Mouse (Mus musculus): ENCODE measurements at regions not wholly inside any gene's neighbourhood (a gene's known extent, or its start where the extent isn't known, plus 50 kb on each side); places are given as distances from the start of the nearest gene placed in this dataset.
A peak's percentile ranks its signal among the peaks of the same experiment; 100 is the strongest.
"Not testable (repeated sequence)": the region's sequence is repeated elsewhere in the genome, so short reads cannot be mapped to it uniquely, and the experiment has no call there.

DNA sequence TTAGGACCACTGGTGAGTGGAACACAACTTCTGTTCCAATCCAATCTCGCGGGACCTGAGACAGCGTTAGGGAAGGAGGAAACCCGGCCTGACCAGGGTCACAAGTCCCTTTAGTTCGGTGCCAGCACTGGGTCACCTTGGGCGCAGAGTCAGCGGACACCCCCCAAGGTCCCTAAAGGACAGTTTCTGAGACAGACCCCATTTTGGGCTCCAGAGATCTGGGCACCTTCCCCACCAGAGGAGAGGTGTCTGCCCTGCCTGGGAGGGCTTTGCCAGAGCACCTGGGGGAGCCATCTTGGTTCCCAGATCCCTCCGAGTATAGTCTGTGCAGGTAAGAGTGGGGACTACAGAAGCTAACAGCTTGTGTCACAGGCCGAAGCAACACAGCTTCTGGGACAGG lies 270.5 kb upstream of the Impg1 start:
- not testable (repeated sequence) for H3K36me3 ChIP-seq (ENCODE audit: control insufficient read depth, insufficient read depth, low read length); H3K27me3 ChIP-seq (replicated peaks; ENCODE audit: control insufficient read depth, insufficient read depth, low read length); H3K9ac ChIP-seq (ENCODE audit: low read length); H3K9me3 ChIP-seq (ENCODE audit: control insufficient read depth, low read length); H3K27ac ChIP-seq (ENCODE audit: low read depth); H3K4me2 ChIP-seq (ENCODE audit: low read length); H3K4me3 ChIP-seq (ENCODE audit: low read depth, low read length); DNase-seq (ENCODE audit: low spot score); ATAC-seq (replicated peaks; ENCODE audit: low FRiP score, low TSS enrichment, low read depth); H3K4me1 ChIP-seq (replicated peaks; ENCODE audit: control insufficient read depth, insufficient read depth, low read length)
- WGBS = 92% methylated on average over 9 of the region's 9 CpGs

- DNase-seq (ENCODE audit: low spot score) = no peak
- 73% methylated on average over 1 of the region's 1 CpGs for WGBS
Measured at GRCm38 (mm10) chr9:80732971-80733370, 267.7 kb upstream of the Impg1 start.

DNA sequence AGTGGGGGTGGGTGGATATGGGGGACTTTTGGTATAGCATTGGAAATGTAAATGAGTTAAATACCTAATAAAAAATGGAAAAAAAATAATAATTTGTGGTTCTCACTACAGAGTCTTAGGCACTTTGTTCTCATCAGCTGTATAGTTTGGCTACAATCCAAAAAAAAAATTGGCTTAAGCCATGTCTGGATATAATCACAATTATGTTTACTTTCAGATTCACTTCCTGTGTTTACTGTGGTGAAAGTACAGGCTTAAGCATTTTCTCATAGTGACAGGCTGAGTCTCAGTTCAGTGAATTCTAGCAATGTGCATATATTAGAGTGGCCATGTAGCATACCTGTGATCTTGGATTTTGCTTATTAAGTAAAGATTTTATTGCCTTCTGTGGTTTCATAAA lies 258.4 kb upstream of the Impg1 start:
- no peaks in the 10 kb centered on the region for H3K36me3 ChIP-seq (ENCODE audit: control insufficient read depth, insufficient read depth, low read length)
- H3K9me3 ChIP-seq (ENCODE audit: control insufficient read depth, low read length) = no peaks in the 10 kb centered on the region
- H3K27me3 ChIP-seq (replicated peaks; ENCODE audit: control insufficient read depth, insufficient read depth, low read length) = no peaks in the 10 kb centered on the region
- DNase-seq (ENCODE audit: low spot score) (no peak), ATAC-seq (replicated peaks; ENCODE audit: low FRiP score, low TSS enrichment, low read depth) (no peak)
- no peak overlapping the region for H3K4me3 ChIP-seq (ENCODE audit: low read depth, low read length)
- no peak overlapping the region for H3K27ac ChIP-seq (ENCODE audit: low read depth)
- no peak overlapping the region for H3K9ac ChIP-seq (ENCODE audit: low read length)
- H3K4me2 ChIP-seq (ENCODE audit: low read length) = no peak overlapping the region
- no peaks in the 10 kb centered on the region for H3K4me1 ChIP-seq (replicated peaks; ENCODE audit: control insufficient read depth, insufficient read depth, low read length)

More at GRCm38 (mm10) chr9:80732971-80733370, 267.7 kb upstream of the Impg1 start:
- no peak overlapping the region for H3K27ac ChIP-seq (ENCODE audit: low read depth)
- ATAC-seq (replicated peaks; ENCODE audit: low FRiP score, low TSS enrichment, low read depth) = no peak
- no peaks in the 10 kb centered on the region for H3K27me3 ChIP-seq (replicated peaks; ENCODE audit: control insufficient read depth, insufficient read depth, low read length)
- no peaks in the 10 kb centered on the region for H3K36me3 ChIP-seq (ENCODE audit: control insufficient read depth, insufficient read depth, low read length)
- H3K9me3 ChIP-seq (ENCODE audit: control insufficient read depth, low read length) = no peaks in the 10 kb centered on the region
- H3K4me2 ChIP-seq (ENCODE audit: low read length) = no peak overlapping the region
- no peak overlapping the region for H3K4me3 ChIP-seq (ENCODE audit: low read depth, low read length)
- H3K9ac ChIP-seq (ENCODE audit: low read length) = no peak overlapping the region
- H3K4me1 ChIP-seq (replicated peaks; ENCODE audit: control insufficient read depth, insufficient read depth, low read length) = no peaks in the 10 kb centered on the region

GRCm38 (mm10) chr9:80718516-80718915 lies 253.2 kb upstream of the Impg1 start:
- ATAC-seq (replicated peaks; ENCODE audit: low FRiP score, low TSS enrichment, low read depth) (no peak), DNase-seq (ENCODE audit: low spot score) (no peak)
- Histone ChIP-seq H3K4me1 (replicated peaks; ENCODE audit: control insufficient read depth, insufficient read depth, low read length) (no peaks in the 10 kb centered on the region), H3K4me2 (ENCODE audit: low read length) (no peak overlapping the region), H3K36me3 (ENCODE audit: control insufficient read depth, insufficient read depth, low read length) (no peaks in the 10 kb centered on the region), H3K27ac (ENCODE audit: low read depth) (no peak overlapping the region), H3K27me3 (replicated peaks; ENCODE audit: control insufficient read depth, insufficient read depth, low read length) (no peaks in the 10 kb centered on the region), H3K9me3 (ENCODE audit: control insufficient read depth, low read length) (no peaks in the 10 kb centered on the region), H3K9ac (ENCODE audit: low read length) (no peak overlapping the region), H3K4me3 (ENCODE audit: low read depth, low read length) (no peak overlapping the region)
- WGBS = 88% methylated on average over 4 of the region's 4 CpGs

- ATAC-seq (replicated peaks; ENCODE audit: low FRiP score, low TSS enrichment, low read depth) (no peak), DNase-seq (ENCODE audit: low spot score) (no peak)
- Histone ChIP-seq H3K27ac (ENCODE audit: low read depth) (no peak overlapping the region), H3K27me3 (replicated peaks; ENCODE audit: control insufficient read depth, insufficient read depth, low read length) (no peaks in the 10 kb centered on the region), H3K4me2 (ENCODE audit: low read length) (no peak overlapping the region), H3K9ac (ENCODE audit: low read length) (no peak overlapping the region), H3K4me1 (replicated peaks; ENCODE audit: control insufficient read depth, insufficient read depth, low read length) (no peaks in the 10 kb centered on the region), H3K36me3 (ENCODE audit: control insufficient read depth, insufficient read depth, low read length) (no peaks in the 10 kb centered on the region), H3K4me3 (ENCODE audit: low read depth, low read length) (no peak overlapping the region), H3K9me3 (ENCODE audit: control insufficient read depth, low read length) (no peaks in the 10 kb centered on the region)
Measured at GRCm38 (mm10) chr9:80709781-80710180, 244.5 kb upstream of the Impg1 start.

DNA sequence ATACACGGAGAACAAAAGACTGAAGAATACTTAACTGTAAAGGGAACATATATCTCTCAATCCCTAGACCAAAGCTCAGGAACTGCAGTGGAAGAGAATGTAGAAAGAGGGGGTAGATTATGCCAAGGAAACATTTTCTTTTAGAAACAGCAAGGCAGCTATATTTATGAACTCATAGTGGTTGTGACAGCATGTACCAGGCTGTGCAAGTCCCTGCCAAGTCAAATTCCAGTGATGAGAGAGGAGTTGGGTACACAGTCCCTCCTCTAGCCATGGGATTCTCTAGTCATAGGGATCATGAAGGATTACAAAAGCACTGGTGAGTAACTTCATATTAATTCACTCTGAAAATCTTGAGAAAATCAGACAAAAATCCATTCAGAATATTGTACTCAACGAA lies 240.0 kb upstream of the Impg1 start:
- H3K27me3 ChIP-seq (replicated peaks; ENCODE audit: control insufficient read depth, insufficient read depth, low read length) = no peaks in the 10 kb centered on the region
- no peaks in the 10 kb centered on the region for H3K36me3 ChIP-seq (ENCODE audit: control insufficient read depth, insufficient read depth, low read length)
- H3K4me1 ChIP-seq (replicated peaks; ENCODE audit: control insufficient read depth, insufficient read depth, low read length) = no peaks in the 10 kb centered on the region
- WGBS = 73% methylated on average over 2 of the region's 2 CpGs
- no peak overlapping the region for H3K27ac ChIP-seq (ENCODE audit: low read depth)
- DNase-seq (ENCODE audit: low spot score) (no peak), ATAC-seq (replicated peaks; ENCODE audit: low FRiP score, low TSS enrichment, low read depth) (no peak)
- H3K4me2 ChIP-seq (ENCODE audit: low read length) = no peak overlapping the region
- H3K9me3 ChIP-seq (ENCODE audit: control insufficient read depth, low read length) = no peaks in the 10 kb centered on the region
- H3K4me3 ChIP-seq (ENCODE audit: low read depth, low read length) = no peak overlapping the region
- H3K9ac ChIP-seq (ENCODE audit: low read length) = no peak overlapping the region

DNA sequence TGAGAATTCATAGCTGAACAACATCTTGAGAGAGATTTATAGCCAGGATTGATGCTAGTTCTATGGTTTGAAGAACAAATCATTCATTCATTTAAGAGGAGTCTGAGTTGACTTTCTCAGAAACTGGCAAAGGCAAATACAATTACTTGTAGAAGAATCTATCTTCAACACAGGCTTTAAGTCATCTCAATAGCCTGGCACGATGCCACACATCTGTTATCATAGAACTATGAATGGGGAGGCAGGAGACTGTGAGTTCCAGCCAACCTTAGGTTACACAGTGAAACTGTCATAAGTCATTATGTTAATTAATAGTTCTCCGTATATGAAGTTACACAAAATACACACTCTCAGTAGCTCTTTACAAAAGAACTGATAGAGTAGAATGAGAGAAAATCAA lies 231.9 kb upstream of the Impg1 start:
- H3K4me2 ChIP-seq (ENCODE audit: low read length) = no peak overlapping the region
- no peak overlapping the region for H3K27ac ChIP-seq (ENCODE audit: low read depth)
- H3K36me3 ChIP-seq (ENCODE audit: control insufficient read depth, insufficient read depth, low read length) = no peaks in the 10 kb centered on the region
- no peak for ATAC-seq (replicated peaks; ENCODE audit: low FRiP score, low TSS enrichment, low read depth)
- H3K4me3 ChIP-seq (ENCODE audit: low read depth, low read length) = no peak overlapping the region
- H3K9me3 ChIP-seq (ENCODE audit: control insufficient read depth, low read length) = no peaks in the 10 kb centered on the region
- WGBS = 77% methylated on average over 2 of the region's 2 CpGs
- no peak for DNase-seq (ENCODE audit: low spot score)
- no peak overlapping the region for H3K9ac ChIP-seq (ENCODE audit: low read length)
- H3K4me1 ChIP-seq (replicated peaks; ENCODE audit: control insufficient read depth, insufficient read depth, low read length) = no peaks in the 10 kb centered on the region
- no peaks in the 10 kb centered on the region for H3K27me3 ChIP-seq (replicated peaks; ENCODE audit: control insufficient read depth, insufficient read depth, low read length)

- 66% methylated on average over 9 of the region's 9 CpGs for WGBS
- no peak for DNase-seq (ENCODE audit: low spot score)
- Histone ChIP-seq H3K27ac (ENCODE audit: low read depth) (no peak overlapping the region), H3K4me1 (replicated peaks; ENCODE audit: control insufficient read depth, insufficient read depth, low read length) (no peaks in the 10 kb centered on the region), H3K9ac (ENCODE audit: low read length) (no peak overlapping the region), H3K4me2 (ENCODE audit: low read length) (no peak overlapping the region), H3K9me3 (ENCODE audit: control insufficient read depth, low read length) (no peaks in the 10 kb centered on the region), H3K4me3 (ENCODE audit: low read depth, low read length) (no peak overlapping the region), H3K36me3 (ENCODE audit: control insufficient read depth, insufficient read depth, low read length) (no peaks in the 10 kb centered on the region), H3K27me3 (replicated peaks; ENCODE audit: control insufficient read depth, insufficient read depth, low read length) (no peaks in the 10 kb centered on the region)
- 0 out of 2 replicates have a peak, but pooled peaks have one; percentile 50 for ATAC-seq (replicated peaks; ENCODE audit: low FRiP score, low TSS enrichment, low read depth)
Measured at GRCm38 (mm10) chr9:80688481-80689086, 223.3 kb upstream of the Impg1 start.

- H3K27me3 ChIP-seq (replicated peaks; ENCODE audit: control insufficient read depth, insufficient read depth, low read length) = no peaks in the 10 kb centered on the region
- DNase-seq (ENCODE audit: low spot score) = peak; percentile 53
- H3K9me3 ChIP-seq (ENCODE audit: control insufficient read depth, low read length) = no peaks in the 10 kb centered on the region
- ATAC-seq (replicated peaks; ENCODE audit: low FRiP score, low TSS enrichment, low read depth) = peak; percentile 85
- H3K9ac ChIP-seq (ENCODE audit: low read length) = no peak overlapping the region
- no peaks in the 10 kb centered on the region for H3K36me3 ChIP-seq (ENCODE audit: control insufficient read depth, insufficient read depth, low read length)
- no peak overlapping the region for H3K27ac ChIP-seq (ENCODE audit: low read depth)
- no peaks in the 10 kb centered on the region for H3K4me1 ChIP-seq (replicated peaks; ENCODE audit: control insufficient read depth, insufficient read depth, low read length)
- no peak overlapping the region for H3K4me3 ChIP-seq (ENCODE audit: low read depth, low read length)
- H3K4me2 ChIP-seq (ENCODE audit: low read length) = no peak overlapping the region
- 53% methylated on average over 5 of the region's 5 CpGs for WGBS
Measured at GRCm38 (mm10) chr9:80683030-80683692, 217.9 kb upstream of the Impg1 start.
